Mouse (Mus musculus) thymus, postnatal 0 days (tissue): Measurements from ENCODE around the gene Vasn. TPM values are rescaled to one million over a fixed set of nuclear protein-coding genes. Genes with fewer than 3 reads are reported as not detected.

ENCODE experiments used
- DNase-seq: peaks from one replicate; pipeline ENCODE4 v3.0.0-alpha.2; 2015; ENCODE audit warnings: low spot score
- polyA plus RNA-seq: library from polyadenylated mRNA; unstranded; fragments of >200 nt; fragmentation: Nextera tagmentation; extraction: Ambion mirVana; gene quantifications from 2 replicates; pipeline ENCODE4 v1.2.1, GENCODE M21; 2015

The Vasn gene
- polyA plus RNA-seq, 1 experiment from 2014 or later: 2.4 TPM

GRCm38 (mm10) chr16:4641119-4641838, 1.5 kb downstream of the Vasn start:
- no peak for DNase-seq

- DNase-seq: no peak
These were observed 2.4 kb downstream of the Vasn start for GRCm38 (mm10) chr16:4642190-4642589.

- DNase-seq: no peak
These were observed 3.2 kb downstream of the Vasn start for GRCm38 (mm10) chr16:4642937-4643336.

GRCm38 (mm10) chr16:4643670-4644419, 4.1 kb downstream of the Vasn start:
- DNase-seq: no peak

- DNase-seq: no peak
These were observed 6.1 kb downstream of the Vasn start for GRCm38 (mm10) chr16:4645867-4646266.

GRCm38 (mm10) chr16:4646831-4647230, 7.1 kb downstream of the Vasn start:
- no peak for DNase-seq

GRCm38 (mm10) chr16:4647651-4648141, 8.0 kb downstream of the Vasn start:
- no peak for DNase-seq

GRCm38 (mm10) chr16:4648416-4649023, 8.8 kb downstream of the Vasn start:
- DNase-seq: no peak

- DNase-seq: no peak
These were observed 9.5 kb downstream of the Vasn start for GRCm38 (mm10) chr16:4649211-4649610.

GRCm38 (mm10) chr16:4649692-4650091, 10.0 kb downstream of the Vasn start:
- DNase-seq: no peak

GRCm38 (mm10) chr16:4650161-4650560, 10.4 kb downstream of the Vasn start:
- no peak for DNase-seq

GRCm38 (mm10) chr16:4651081-4651480, 11.3 kb downstream of the Vasn start:
- no peak for DNase-seq

- DNase-seq: no peak
These were observed 11.9 kb downstream of the Vasn start for GRCm38 (mm10) chr16:4651624-4652023.

GRCm38 (mm10) chr16:4652707-4653416, 13.1 kb downstream of the Vasn start:
- DNase-seq: no peak

GRCm38 (mm10) chr16:4654706-4655105, 15.0 kb downstream of the Vasn start:
- no peak for DNase-seq

- no peak for DNase-seq
These were observed 15.6 kb downstream of the Vasn start for GRCm38 (mm10) chr16:4655251-4655734.

- no peak for DNase-seq
These were observed 16.2 kb downstream of the Vasn start for GRCm38 (mm10) chr16:4655764-4656570.

GRCm38 (mm10) chr16:4656571-4657081, 16.9 kb downstream of the Vasn start:
- no peak for DNase-seq

- no peak for DNase-seq
These were observed 19.1 kb downstream of the Vasn start for GRCm38 (mm10) chr16:4658781-4659245.

- no peak for DNase-seq
These were observed 19.6 kb downstream of the Vasn start for GRCm38 (mm10) chr16:4659326-4659725.
